In the genomic region with DNA sequence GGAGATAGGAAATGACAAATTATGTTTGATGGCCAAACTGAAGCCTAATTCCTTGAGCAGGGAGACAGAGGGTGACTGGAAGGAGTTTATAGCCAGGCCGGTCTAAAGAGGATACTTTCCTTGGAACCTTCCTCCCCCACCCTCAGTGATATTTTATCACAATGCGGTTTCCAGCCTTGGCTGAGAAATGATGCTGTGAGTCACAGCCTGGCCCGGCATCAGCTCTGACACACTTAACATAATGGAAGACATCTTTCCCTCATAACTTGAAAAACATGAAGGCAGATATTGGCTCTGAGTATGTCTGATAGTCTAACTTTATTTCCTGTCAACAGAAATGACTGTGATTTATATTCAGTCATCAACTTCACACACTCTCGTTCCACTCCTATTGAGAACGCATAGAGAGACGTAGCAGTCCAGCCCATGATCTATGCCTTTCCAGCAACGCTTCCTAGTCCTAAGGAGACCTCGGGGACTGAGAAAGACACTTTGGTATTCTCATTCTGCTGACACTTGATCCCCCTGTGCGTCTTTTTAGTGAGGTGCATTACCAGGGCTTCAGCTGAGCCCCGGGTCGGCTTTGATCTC, we compare ENCODE assay signal across 15 mouse cellular contexts. TPM values are rescaled to one million over a fixed set of nuclear protein-coding genes. Genes with fewer than 3 reads are reported as not detected.
DNase-seq lines count a peak whose midpoint lies in the region; ATAC-seq lines count a peak whose summit lies in the region.
"Had no signal": no experiment of that assay in that cellular context is flagged by ENCODE, and none has a peak within 500 bp of the region (broad histone marks: within the 10 kb centered on the region; RNA-seq: fewer than 3 reads in every experiment).

No protein-coding gene starts in this region.

- no peak overlapping the region for H3K27ac ChIP-seq in forebrain, embryonic 11.5 days (ENCODE audit: low read depth, low read length)
- H3K27ac ChIP-seq in forebrain, embryonic 16.5 days (ENCODE audit: low read length) = no peak overlapping the region
- no peak overlapping the region for H3K27ac ChIP-seq in heart, embryonic 12.5 days (ENCODE audit: poor library complexity, severe bottlenecking)
- H3K27ac ChIP-seq in intestine, embryonic 16.5 days (ENCODE audit: low read length) = no peak overlapping the region
- H3K27ac ChIP-seq: midbrain, embryonic 10.5 days had no signal

- H3K4me2 ChIP-seq in forebrain, embryonic 11.5 days (ENCODE audit: low read depth, low read length, severe bottlenecking) = no peak overlapping the region
- H3K4me2 ChIP-seq in forebrain, embryonic 16.5 days (ENCODE audit: low read length) = no peak overlapping the region
- H3K4me2 ChIP-seq in heart, embryonic 12.5 days = no peak overlapping the region
- no peak overlapping the region for H3K4me2 ChIP-seq in intestine, embryonic 16.5 days (ENCODE audit: low read depth, low read length)

- WGBS in forebrain, embryonic 11.5 days = 85% methylated on average over 11 of the region's 11 CpGs
- 80% methylated on average over 11 of the region's 11 CpGs for WGBS in forebrain, embryonic 16.5 days
- WGBS in heart, embryonic 12.5 days = 59% methylated on average over 11 of the region's 11 CpGs
- 68% methylated on average over 11 of the region's 11 CpGs for WGBS in intestine, embryonic 16.5 days

- H3K9ac ChIP-seq in forebrain, embryonic 11.5 days (ENCODE audit: low read length) = no peak overlapping the region
- no peak overlapping the region for H3K9ac ChIP-seq in forebrain, embryonic 16.5 days (replicated peaks; ENCODE audit: low read depth, low read length)
- no peak overlapping the region for H3K9ac ChIP-seq in heart, embryonic 12.5 days
- H3K9ac ChIP-seq in intestine, embryonic 16.5 days (ENCODE audit: low read depth, low read length) = no peak overlapping the region

- H3K4me1 ChIP-seq in forebrain, embryonic 11.5 days (replicated peaks; ENCODE audit: control insufficient read depth, insufficient read depth, low read length) = no peaks in the 10 kb centered on the region
- H3K4me1 ChIP-seq in forebrain, embryonic 16.5 days (replicated peaks; ENCODE audit: control insufficient read depth, insufficient read depth, low read length) = no peaks in the 10 kb centered on the region
- no peaks in the 10 kb centered on the region for H3K4me1 ChIP-seq in heart, embryonic 12.5 days (replicated peaks)
- H3K4me1 ChIP-seq in intestine, embryonic 16.5 days (ENCODE audit: control insufficient read depth, insufficient read depth, low read length) = no peaks in the 10 kb centered on the region

- H3K27me3 ChIP-seq in forebrain, embryonic 11.5 days (ENCODE audit: control insufficient read depth, insufficient read depth, low read length) = no peaks in the 10 kb centered on the region
- no peaks in the 10 kb centered on the region for H3K27me3 ChIP-seq in forebrain, embryonic 16.5 days (replicated peaks; ENCODE audit: control insufficient read depth, insufficient read depth, low read length)
- H3K27me3 ChIP-seq in heart, embryonic 12.5 days (replicated peaks) = no peaks in the 10 kb centered on the region
- peaks cover 2% of the 10 kb centered on the region; the same call in 1 of the 2 replicates for H3K27me3 ChIP-seq in intestine, embryonic 16.5 days (replicated peaks; ENCODE audit: control insufficient read depth, insufficient read depth, low read length)

- DNase-seq in forebrain, embryonic 11.5 days (ENCODE audit: low spot score) = peak; percentile 35
- DNase-seq in heart, postnatal 4 days = peak; percentile 47
- peak; percentile 35 for DNase-seq in 3134 (ENCODE audit: extremely low read depth, insufficient read length, low spot score)
- DNase-seq in adrenal gland, postnatal 10 days = peak; percentile 56
- no peak for DNase-seq in retina, embryonic 14.5 days (ENCODE audit: low spot score)
- DNase-seq: cerebellum, postnatal 25 days; kidney, postnatal 25 days; layer of hippocampus, postnatal 36 days; thymus, adult 2 months had no signal

- no peaks in the 10 kb centered on the region for H3K36me3 ChIP-seq in forebrain, embryonic 11.5 days (ENCODE audit: control insufficient read depth, insufficient read depth, low read length)
- H3K36me3 ChIP-seq in forebrain, embryonic 16.5 days (ENCODE audit: control insufficient read depth, insufficient read depth) = no peaks in the 10 kb centered on the region
- no peaks in the 10 kb centered on the region for H3K36me3 ChIP-seq in heart, embryonic 12.5 days
- no peaks in the 10 kb centered on the region for H3K36me3 ChIP-seq in intestine, embryonic 16.5 days (ENCODE audit: control insufficient read depth, insufficient read depth, low read length)
- H3K36me3 ChIP-seq: midbrain, embryonic 10.5 days had no signal

- no peaks in the 10 kb centered on the region for H3K9me3 ChIP-seq in forebrain, embryonic 11.5 days (ENCODE audit: control insufficient read depth, low read length)
- no peaks in the 10 kb centered on the region for H3K9me3 ChIP-seq in forebrain, embryonic 16.5 days (ENCODE audit: control insufficient read depth, low read length)
- no peaks in the 10 kb centered on the region for H3K9me3 ChIP-seq in heart, embryonic 12.5 days (replicated peaks)
- H3K9me3 ChIP-seq in intestine, embryonic 16.5 days (ENCODE audit: control insufficient read depth, low read length) = no peaks in the 10 kb centered on the region
- H3K9me3 ChIP-seq: midbrain, embryonic 10.5 days had no signal

- no peak overlapping the region for H3K4me3 ChIP-seq in forebrain, embryonic 11.5 days (ENCODE audit: low read depth, low read length)
- H3K4me3 ChIP-seq in forebrain, embryonic 16.5 days (replicated peaks; ENCODE audit: low read length) = no peak overlapping the region
- H3K4me3 ChIP-seq in heart, embryonic 12.5 days = no peak overlapping the region
- no peak overlapping the region for H3K4me3 ChIP-seq in intestine, embryonic 16.5 days (ENCODE audit: low read length)
- H3K4me3 ChIP-seq: midbrain, embryonic 10.5 days had no signal

- no peak for ATAC-seq in forebrain, embryonic 11.5 days (replicated peaks; ENCODE audit: low FRiP score)
- ATAC-seq in forebrain, embryonic 16.5 days = no peak
- ATAC-seq in heart, embryonic 12.5 days (ENCODE audit: insufficient number of reproducible peaks, low FRiP score) = no peak
- no peak for ATAC-seq in intestine, embryonic 16.5 days
- ATAC-seq: activated CD4-positive, CD25-positive, alpha-beta regulatory T cell, adult 4 months had no signal

RNA-seq across cellular contexts. Expression of a gene that starts 14.2 kb away (rescaled TPM):
- polyA plus RNA-seq in forebrain, embryonic 11.5 days (2014; fragmentation: Nextera tagmentation; extraction: Ambion mirVana) = 2.4 and 3.4 TPM in 2 replicates
- 0.22 and 0.46 TPM in 2 replicates for polyA plus RNA-seq in forebrain, embryonic 16.5 days (2015; fragmentation: Nextera tagmentation; extraction: Ambion mirVana)
- under 1 TPM; 0.31 to 0.32 TPM for total RNA-seq in heart, postnatal 4 days (2021)
- polyA plus RNA-seq in heart, embryonic 12.5 days (2016; fragmentation: Nextera tagmentation; extraction: Ambion mirVana) = 0.18 and 0.36 TPM in 2 replicates
- total RNA-seq in adrenal gland, postnatal 10 days (2021) = 1 to 10 TPM; 3.0 to 5.8 TPM
- 82.9 and 91.2 TPM in 2 replicates for polyA plus RNA-seq in intestine, embryonic 16.5 days (2015; fragmentation: Nextera tagmentation; extraction: Ambion mirVana)
- total RNA-seq: layer of hippocampus, postnatal 36 days; MEL had no signal
- polyA plus RNA-seq: activated CD4-positive, CD25-positive, alpha-beta regulatory T cell, adult 4 months had no signal

RNA-seq across cellular contexts. Expression of a gene that starts 52.6 kb away (rescaled TPM):
- polyA plus RNA-seq in forebrain, embryonic 11.5 days (2014; fragmentation: Nextera tagmentation; extraction: Ambion mirVana) = 5.6 and 6.9 TPM in 2 replicates
- polyA plus RNA-seq in forebrain, embryonic 16.5 days (2015; fragmentation: Nextera tagmentation; extraction: Ambion mirVana) = 3.6 and 4.3 TPM in 2 replicates
- total RNA-seq in heart, postnatal 4 days (2021) = 10 to 100 TPM; 22.6 to 23.1 TPM
- polyA plus RNA-seq in heart, embryonic 12.5 days (2016; fragmentation: Nextera tagmentation; extraction: Ambion mirVana) = 19.5 and 20.0 TPM in 2 replicates
- 10 to 100 TPM; 21.7 to 25.6 TPM for total RNA-seq in adrenal gland, postnatal 10 days (2021)
- polyA plus RNA-seq in intestine, embryonic 16.5 days (2015; fragmentation: Nextera tagmentation; extraction: Ambion mirVana) = 4.0 and 4.7 TPM in 2 replicates
- total RNA-seq: MEL had no signal

Comparison
In these comparisons a context has a peak if more than half of its experiments do, and no peak if none do; other contexts are left out.
1. RNA of a gene that starts 14.2 kb away (polyA plus RNA-seq): 82.9 to 91.2 TPM in intestine, embryonic 16.5 days; 2.4 to 3.4 TPM in forebrain, embryonic 11.5 days, 0.18 to 0.36 TPM in heart, embryonic 12.5 days and 0.22 to 0.46 TPM in forebrain, embryonic 16.5 days; every median in the first group is over 10 times any median in the second.